Mouse (Mus musculus) cerebellum, postnatal 14 days (tissue): ENCODE results near the gene Fam104a.
A peak's percentile ranks its signal among the peaks of the same experiment; 100 is the strongest.

Experiments
- DNase-seq, 2 experiments: peaks; one replicate each; pipeline ENCODE4 v3.0.0; 2021; ENCODE audit warnings: mixed read lengths in 2 of 2

Gene Fam104a

GRCm38 (mm10) chr11:113661835-113662351 is 22.1 kb downstream of the Fam104a start:
- peak in 1 of 2 experiments; percentile 38 for DNase-seq

DNA sequence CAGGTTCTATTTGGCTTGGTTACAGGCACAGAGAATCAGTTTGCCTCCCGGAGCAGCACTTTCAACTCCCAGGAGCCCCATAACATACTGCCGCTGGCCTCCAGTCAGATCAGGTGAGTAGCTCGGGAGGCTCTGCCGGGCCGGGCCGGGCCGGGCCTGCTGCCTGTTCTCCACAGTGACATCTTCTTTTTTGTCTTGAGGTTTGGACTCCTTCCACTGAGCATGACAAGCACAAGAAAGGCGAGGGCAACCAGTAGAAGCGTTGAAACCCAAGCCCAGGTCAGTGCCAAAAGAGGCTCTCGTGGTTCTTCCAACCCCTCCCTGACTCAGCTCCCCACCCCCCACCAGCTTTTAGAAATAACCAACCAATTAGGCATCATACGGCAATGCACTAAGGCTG is 23.0 kb downstream of the Fam104a start:
- DNase-seq: peak; percentile 57 to 67

DNA sequence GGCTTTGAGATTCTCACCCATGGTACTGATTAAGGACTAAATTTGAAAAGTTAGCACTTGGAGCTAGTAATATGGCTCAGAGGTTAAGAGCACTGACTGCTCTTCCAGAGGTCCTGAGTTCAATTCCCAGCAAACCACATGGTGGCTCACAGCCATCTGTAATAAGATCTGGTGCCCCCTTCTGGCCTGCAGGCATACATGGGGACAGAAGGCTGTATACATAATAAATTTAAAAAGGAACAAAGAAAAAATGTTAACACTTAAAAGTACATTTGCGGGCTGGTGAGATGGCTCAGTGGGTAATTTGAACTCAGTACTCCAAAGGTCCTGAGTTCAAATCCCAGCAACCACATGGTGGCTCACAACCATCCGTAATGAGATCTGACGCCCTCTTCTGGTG is 23.7 kb downstream of the Fam104a start:
- peak in 1 of 2 experiments; percentile 37 for DNase-seq

- DNase-seq: no peak
Measured at GRCm38 (mm10) chr11:113658763-113659162, 25.2 kb downstream of the Fam104a start.

- no peak for DNase-seq
Measured at GRCm38 (mm10) chr11:113658319-113658718, 25.6 kb downstream of the Fam104a start.

GRCm38 (mm10) chr11:113657221-113657620 is 26.7 kb downstream of the Fam104a start:
- DNase-seq: no peak

DNA sequence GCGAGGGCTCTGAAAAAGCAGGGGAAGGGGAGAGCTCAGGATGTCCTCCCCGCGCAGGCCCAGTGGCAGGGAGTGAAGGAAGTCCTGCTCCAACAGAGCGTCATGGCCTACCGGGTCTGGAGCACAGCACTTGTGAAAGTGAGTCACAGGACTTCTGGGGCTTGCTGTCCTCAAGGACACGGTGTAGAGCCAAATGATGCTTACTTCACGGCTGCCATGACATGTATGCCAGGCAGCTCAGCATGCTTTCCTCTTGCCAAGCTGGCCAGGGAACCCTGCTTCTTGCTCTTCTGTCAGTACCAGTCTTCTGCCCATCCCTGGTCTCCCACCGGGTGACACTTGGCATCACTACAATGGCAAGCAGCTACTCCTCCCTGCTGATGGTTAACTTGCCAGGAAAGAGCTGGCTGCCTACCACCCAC is 27.4 kb downstream of the Fam104a start:
- peak; percentile 89 to 97 for DNase-seq

- DNase-seq: peak; percentile 59 to 66
Measured at GRCm38 (mm10) chr11:113654561-113655270, 29.2 kb downstream of the Fam104a start.

- no peak for DNase-seq
Measured at GRCm38 (mm10) chr11:113654105-113654504, 29.9 kb downstream of the Fam104a start.

- DNase-seq: no peak
Measured at GRCm38 (mm10) chr11:113652516-113652915, 31.4 kb downstream of the Fam104a start.

DNA sequence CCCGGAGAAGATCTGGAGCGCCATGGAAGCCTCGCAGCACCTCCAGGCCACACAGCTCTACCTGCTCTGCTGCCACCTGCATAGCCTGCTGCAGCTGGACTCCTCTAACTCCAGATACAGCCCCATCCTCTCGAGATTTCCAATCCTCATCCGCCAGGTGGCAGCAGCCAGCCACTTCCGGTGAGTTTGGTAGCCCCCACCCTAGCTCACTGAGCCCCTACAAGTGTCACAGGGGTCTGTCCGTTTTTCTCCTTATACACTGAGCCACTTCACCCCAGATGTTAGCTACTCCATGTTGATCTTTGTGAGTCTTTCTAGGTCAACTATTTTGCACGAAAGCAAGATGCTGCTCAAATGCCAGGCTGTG is 32.1 kb downstream of the Fam104a start:
- DNase-seq: peak; percentile 75 to 87

DNA sequence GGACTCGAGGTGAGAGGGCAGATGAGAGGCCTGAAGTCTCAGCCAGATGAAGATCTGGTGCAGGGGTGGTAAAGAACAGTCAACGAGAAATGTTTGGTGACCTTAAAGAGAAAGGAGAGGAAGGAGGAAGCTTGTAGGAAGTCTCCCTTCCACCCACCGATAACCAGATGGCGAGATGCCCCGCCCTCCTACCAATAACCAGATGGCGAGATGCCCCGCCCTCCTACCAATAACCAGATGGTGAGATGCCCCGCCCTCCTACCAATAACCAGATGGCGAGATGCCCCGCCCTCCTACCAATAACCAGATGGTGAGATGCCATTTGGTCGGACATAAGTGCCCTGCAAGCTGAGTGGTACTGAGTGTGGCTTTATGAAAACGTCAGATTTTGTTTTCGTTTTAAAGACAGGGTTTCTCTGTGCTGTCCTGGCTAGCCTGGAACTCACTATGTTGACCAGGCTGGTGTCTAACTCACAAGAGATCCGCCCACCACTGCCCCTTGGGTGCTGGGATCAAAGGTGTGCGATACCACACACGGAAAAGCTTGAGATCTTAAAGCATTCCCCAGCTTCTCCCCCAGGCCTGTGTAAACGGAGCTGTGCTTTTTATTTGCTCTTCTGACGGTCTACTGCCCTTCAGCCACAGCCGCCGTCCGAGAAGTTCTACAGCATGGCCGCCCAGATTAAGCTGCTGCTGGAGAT is 32.6 kb downstream of the Fam104a start:
- DNase-seq: peak; percentile 73 to 80

DNA sequence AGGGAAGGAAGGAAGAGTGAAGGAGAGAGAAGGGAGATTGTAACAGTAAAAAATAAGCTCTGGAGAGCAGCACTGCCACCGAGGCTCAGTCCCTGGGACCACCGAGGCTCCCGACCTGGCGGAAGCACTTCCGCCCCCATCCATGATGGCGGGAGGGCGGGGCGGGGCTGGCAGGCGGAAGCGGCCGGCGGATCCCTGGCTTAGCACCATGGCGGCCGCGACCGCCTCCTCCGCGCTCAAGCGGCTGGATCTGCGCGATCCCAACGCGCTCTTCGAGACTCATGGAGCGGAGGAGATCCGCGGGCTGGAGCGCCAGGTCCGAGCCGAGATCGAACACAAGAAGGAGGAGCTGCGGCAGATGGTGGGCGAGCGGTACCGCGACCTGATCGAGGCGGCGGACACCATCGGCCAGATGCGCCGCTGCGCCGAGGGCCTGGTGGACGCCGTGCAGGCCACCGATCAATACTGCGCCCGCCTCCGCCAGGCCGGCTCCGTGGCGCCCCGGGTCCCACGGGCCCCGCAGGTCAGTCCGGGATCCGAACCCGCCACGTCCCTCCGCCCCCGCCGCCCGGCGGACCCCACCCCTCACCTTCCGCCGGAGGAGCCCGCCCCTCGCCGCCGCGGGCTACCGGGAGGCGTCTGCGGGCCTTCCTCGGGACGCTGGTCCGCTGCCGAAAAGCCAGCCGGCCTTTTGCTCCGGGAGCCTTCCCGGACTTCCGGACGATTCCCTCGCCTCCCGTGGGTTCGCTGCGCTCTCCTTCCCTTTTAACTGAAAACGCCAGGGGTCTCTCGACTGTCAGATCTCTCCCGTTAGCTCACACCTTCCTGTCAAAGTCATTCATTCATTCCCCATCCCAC is 34.4 kb downstream of the Fam104a start, which contains the start of gene Slc39a11:
Gene Slc39a11 (minus strand): TSS at position 727 of the 858 bp plus-strand sequence.
- DNase-seq: peak; percentile 84 to 85

DNA sequence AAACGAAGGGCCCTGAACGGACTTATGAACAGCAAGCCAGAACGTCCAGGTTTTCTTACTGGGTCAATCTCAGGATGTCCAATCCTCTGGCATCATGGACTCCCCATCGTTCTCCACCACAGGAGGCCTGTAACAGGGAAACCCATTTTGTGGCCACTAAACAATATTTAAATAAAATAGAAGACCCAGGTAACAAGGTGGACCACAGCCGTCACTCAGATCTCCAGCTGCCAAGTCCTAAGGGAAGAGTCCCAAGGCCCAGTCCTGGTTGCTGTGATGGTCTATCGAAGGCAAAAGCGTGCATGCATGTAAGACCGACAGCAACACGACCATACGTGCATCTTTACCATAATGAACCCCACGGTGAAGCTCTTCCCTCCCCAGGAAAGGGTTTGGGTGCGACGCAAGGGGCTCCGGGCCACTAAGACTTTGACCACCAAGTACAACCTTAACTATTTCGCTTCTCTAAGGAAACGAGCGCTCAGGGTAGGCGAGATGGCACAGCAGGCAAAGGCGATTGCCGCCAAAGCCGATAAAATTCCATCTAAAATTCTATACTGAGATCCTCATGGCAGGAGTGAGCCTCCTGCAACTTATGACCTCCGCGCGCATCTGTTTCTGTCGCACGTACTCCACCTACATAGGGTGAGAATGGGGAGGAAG is 35.1 kb downstream of the Fam104a start, which contains the start of gene Cog1:
Gene Cog1 (plus strand): TSS at position 480 of the 663 bp plus-strand sequence.
- DNase-seq: peak in 1 of 2 experiments; percentile 38

GRCm38 (mm10) chr11:113648152-113648551 is 35.8 kb downstream of the Fam104a start:
- peak; percentile 92 to 96 for DNase-seq

- DNase-seq: no peak
Measured at GRCm38 (mm10) chr11:113645181-113645580, 38.8 kb downstream of the Fam104a start.

GRCm38 (mm10) chr11:113638680-113639079 is 45.3 kb downstream of the Fam104a start:
- no peak for DNase-seq

DNA sequence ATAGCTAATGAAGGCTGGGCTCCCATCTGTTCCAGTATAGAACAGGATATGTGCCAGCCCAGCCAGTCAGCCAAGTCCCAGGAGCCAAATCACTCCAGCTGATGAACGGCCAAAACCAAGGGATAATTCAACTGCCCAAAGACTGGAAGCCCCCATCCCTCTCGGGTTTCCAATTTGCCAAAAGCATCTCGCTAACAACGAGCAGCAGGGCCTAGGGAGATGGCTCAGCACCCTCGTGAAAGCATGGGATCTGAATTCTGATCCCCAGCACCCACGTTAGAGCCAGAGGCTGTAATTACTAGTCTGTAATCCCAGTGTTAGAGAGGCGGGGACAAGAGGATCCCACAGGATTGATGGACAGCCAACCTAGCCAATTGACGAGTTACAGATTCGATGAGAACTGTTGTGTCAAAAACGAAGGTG is 49.2 kb downstream of the Fam104a start:
- DNase-seq: peak; percentile 66 to 73

- DNase-seq: no peak
Measured at GRCm38 (mm10) chr11:113633398-113633797, 50.6 kb downstream of the Fam104a start.

- DNase-seq: no peak
Measured at GRCm38 (mm10) chr11:113632303-113632702, 51.7 kb downstream of the Fam104a start.

DNA sequence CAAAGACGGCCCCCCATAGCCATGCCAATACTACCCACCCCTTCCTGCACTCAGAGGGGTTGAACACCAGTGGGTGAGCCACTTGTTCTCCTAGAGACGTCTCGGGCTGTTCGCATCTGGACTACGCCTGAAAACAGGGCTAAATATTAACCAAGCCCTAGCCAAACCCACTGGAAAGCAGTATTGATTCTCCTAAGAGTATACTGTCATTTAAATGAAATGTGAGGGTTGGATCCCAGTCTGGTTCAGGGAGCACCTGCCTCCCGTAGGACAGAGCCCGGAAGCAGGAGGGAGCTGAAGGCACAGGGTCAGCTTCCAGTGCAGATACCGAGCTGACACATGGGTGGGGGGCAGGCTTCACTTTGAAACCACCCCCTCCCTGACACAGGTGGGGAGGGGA is 52.1 kb downstream of the Fam104a start:
- no peak for DNase-seq

DNA sequence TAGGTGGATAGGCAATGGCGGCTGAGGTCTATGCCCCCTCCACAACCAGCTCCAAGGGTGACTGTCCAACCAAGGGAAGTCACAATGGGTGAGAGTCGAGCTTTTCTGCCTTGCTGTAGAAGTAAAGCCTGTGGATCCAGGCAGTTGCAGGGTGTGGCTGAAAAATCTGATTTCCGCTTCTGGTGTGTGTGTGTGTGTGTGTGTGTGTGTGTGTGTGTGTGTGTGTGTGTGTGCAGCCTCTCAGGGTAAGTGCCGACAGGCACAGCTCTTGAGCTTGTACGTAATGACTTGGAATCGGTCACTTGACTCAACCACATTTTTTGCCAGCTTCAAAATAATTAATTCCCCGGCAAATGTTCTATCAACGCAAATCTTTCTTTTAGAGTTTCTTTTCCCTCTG is 52.7 kb downstream of the Fam104a start:
- no peak for DNase-seq
